In genomic region chr4:154736071-154736470, GRCm38 (mm10) we compare ENCODE assay signal across 36 mouse cellular contexts.
DNase-seq lines count a peak whose midpoint lies in the region; ATAC-seq and TF ChIP-seq lines count a peak whose summit lies in the region.
"Had no signal": no experiment of that assay in that cellular context is flagged by ENCODE, and none has a peak within 500 bp of the region (broad histone marks: within the 10 kb centered on the region; RNA-seq: fewer than 3 reads in every experiment).

No protein-coding gene starts in this region.

- no peaks in the 10 kb centered on the region for H3K27me3 ChIP-seq in intestine, embryonic 15.5 days (replicated peaks)
- H3K27me3 ChIP-seq in intestine, postnatal 0 days (replicated peaks; ENCODE audit: control insufficient read depth, insufficient read depth, low read length), result no peaks in the 10 kb centered on the region
- H3K27me3 ChIP-seq: CH12.LX had no signal

- H3K27ac ChIP-seq in intestine, embryonic 15.5 days, result no peak overlapping the region
- H3K27ac ChIP-seq in intestine, postnatal 0 days (ENCODE audit: low read depth, low read length), result no peak overlapping the region
- H3K27ac ChIP-seq: forebrain, embryonic 12.5 days; heart, embryonic 13.5 days; hindbrain, embryonic 10.5 days; hindbrain, embryonic 15.5 days; layer of hippocampus, adult 2 months; left cerebral cortex, adult 2 months; limb, embryonic 15.5 days; liver, embryonic 14.5 days; midbrain, embryonic 10.5 days; midbrain, embryonic 15.5 days; neural tube, embryonic 15.5 days; stomach, postnatal 0 days had no signal

- 66% methylated on average over 6 of the region's 6 CpGs for WGBS in intestine, embryonic 15.5 days
- WGBS in intestine, postnatal 0 days, result 51% methylated on average over 6 of the region's 6 CpGs

- H3K4me1 ChIP-seq in intestine, embryonic 15.5 days (replicated peaks), result no peaks in the 10 kb centered on the region
- no peaks in the 10 kb centered on the region for H3K4me1 ChIP-seq in intestine, postnatal 0 days (replicated peaks; ENCODE audit: control insufficient read depth, insufficient read depth, low read length)
- H3K4me1 ChIP-seq: forebrain, embryonic 12.5 days; midbrain, embryonic 15.5 days had no signal

- H3K9me3 ChIP-seq in intestine, embryonic 15.5 days, result no peaks in the 10 kb centered on the region
- H3K9me3 ChIP-seq in intestine, postnatal 0 days (ENCODE audit: control insufficient read depth), result no peaks in the 10 kb centered on the region
- H3K9me3 ChIP-seq: forebrain, embryonic 12.5 days; heart, embryonic 13.5 days; hindbrain, embryonic 10.5 days; hindbrain, embryonic 15.5 days; limb, embryonic 15.5 days; midbrain, embryonic 10.5 days; midbrain, embryonic 15.5 days; neural tube, embryonic 15.5 days had no signal

- no peak overlapping the region for H3K4me3 ChIP-seq in intestine, embryonic 15.5 days (replicated peaks)
- H3K4me3 ChIP-seq in intestine, postnatal 0 days (ENCODE audit: low read depth, low read length), result no peak overlapping the region
- H3K4me3 ChIP-seq: erythroblast, embryonic 14.5 days; forebrain, embryonic 12.5 days; heart, embryonic 13.5 days; hindbrain, embryonic 10.5 days; hindbrain, embryonic 15.5 days; layer of hippocampus, adult 2 months; left cerebral cortex, adult 2 months; limb, embryonic 15.5 days; midbrain, embryonic 10.5 days; midbrain, embryonic 15.5 days; neural tube, embryonic 15.5 days had no signal

- ATAC-seq in intestine, embryonic 15.5 days, result 0 out of 2 replicates have a peak, but pooled peaks have one; percentile 49
- ATAC-seq in intestine, postnatal 0 days, result no peak; the same call in 1 of the 2 replicates
- no peak for ATAC-seq in granulocyte monocyte progenitor cell, adult 5-6 weeks (replicated peaks; ENCODE audit: poor library complexity, severe bottlenecking)
- ATAC-seq: activated CD4-positive, CD25-positive, alpha-beta regulatory T cell, adult 4 months; inflammation-experienced regulatory T-cells, adult 6 months; midbrain, embryonic 15.5 days had no signal

- H3K9ac ChIP-seq in intestine, embryonic 15.5 days, result no peak overlapping the region
- no peak overlapping the region for H3K9ac ChIP-seq in intestine, postnatal 0 days (ENCODE audit: low read depth, low read length)
- H3K9ac ChIP-seq: forebrain, embryonic 12.5 days; heart, embryonic 13.5 days; hindbrain, embryonic 15.5 days; limb, embryonic 15.5 days; liver, embryonic 14.5 days; lung, embryonic 14.5 days; midbrain, embryonic 15.5 days; neural tube, embryonic 15.5 days had no signal

- no peaks in the 10 kb centered on the region for H3K36me3 ChIP-seq in intestine, embryonic 15.5 days
- H3K36me3 ChIP-seq in intestine, postnatal 0 days (ENCODE audit: control insufficient read depth, insufficient read depth), result no peaks in the 10 kb centered on the region
- H3K36me3 ChIP-seq: forebrain, embryonic 12.5 days; heart, embryonic 13.5 days; hindbrain, embryonic 10.5 days; hindbrain, embryonic 15.5 days; limb, embryonic 15.5 days; midbrain, embryonic 10.5 days; midbrain, embryonic 15.5 days; neural tube, embryonic 15.5 days had no signal

- TF ChIP-seq CTCF in intestine, postnatal 0 days (IDR thresholded peaks at IDR 0.05; ENCODE audit: low read depth), result no peak

- DNase-seq in embryo, embryonic 10.5 days (ENCODE audit: low spot score), result peak; percentile 47
- DNase-seq in embryo, embryonic 10 days (ENCODE audit: low spot score), result no peak
- DNase-seq in urinary bladder, postnatal 10 days (ENCODE audit: low spot score), result peak; percentile 7
- DNase-seq in urinary bladder, adult 2 months (ENCODE audit: low spot score), result no peak
- DNase-seq: adrenal gland, adult 2 months; adrenal gland, postnatal 36 days; cerebellum, adult 2 months; cerebellum, postnatal 14 days; gastrocnemius, postnatal 25 days; heart, postnatal 10 days; kidney, adult 9 months; lung, embryonic 14.5 days; lung, postnatal 14 days; right cerebral cortex, adult 18-20 months; right cerebral cortex, postnatal 4 days; thymus, adult 2 months; thymus, postnatal 4 days had no signal

- H3K4me2 ChIP-seq in intestine, embryonic 15.5 days (replicated peaks), result no peak overlapping the region
- H3K4me2 ChIP-seq in intestine, postnatal 0 days (replicated peaks; ENCODE audit: low read depth), result no peak overlapping the region
- H3K4me2 ChIP-seq: forebrain, embryonic 12.5 days; heart, embryonic 13.5 days; hindbrain, embryonic 15.5 days; limb, embryonic 15.5 days; lung, embryonic 14.5 days; midbrain, embryonic 15.5 days; neural tube, embryonic 15.5 days had no signal

Comparison
In these comparisons a context has a peak if more than half of its experiments do, and no peak if none do; other contexts are left out.
1. DNase-seq: peak in embryo, embryonic 10.5 days (single experiment) and urinary bladder, postnatal 10 days (single experiment); none in embryo, embryonic 10 days (single experiment) and urinary bladder, adult 2 months (single experiment).